Mouse (Mus musculus): ENCODE measurements at regions not wholly inside any gene's neighbourhood (a gene's known extent, or its start where the extent isn't known, plus 50 kb on each side); places are given as distances from the start of the nearest gene placed in this dataset.

GRCm38 (mm10) chr13:53636011-53636410 lies 163.1 kb upstream of the Msx2 start:
- no peaks in the 10 kb centered on the region for H3K79me3 ChIP-seq (ENCODE audit: low read depth)
- H3K4me3 ChIP-seq (ENCODE audit: insufficient read depth, poor library complexity, severe bottlenecking) = no peak overlapping the region
- no peaks in the 10 kb centered on the region for H3K79me2 ChIP-seq (ENCODE audit: control insufficient read depth, insufficient read depth)
- H3ac ChIP-seq (ENCODE audit: control insufficient read depth, insufficient read length, low read depth) = no peak overlapping the region
- H3K36me3 ChIP-seq (ENCODE audit: control insufficient read depth, insufficient read depth) = no peaks in the 10 kb centered on the region
- no peak for TF ChIP-seq FOSL1 (IDR thresholded peaks at IDR 0.05; ENCODE audit: insufficient read depth, low read length, poor library complexity, severe bottlenecking)
- no peak for TF ChIP-seq USF1 (IDR thresholded peaks at IDR 0.05; ENCODE audit: low read depth)
- TF ChIP-seq CEBPB (IDR thresholded peaks at IDR 0.05; ENCODE audit: low read depth) = no peak
- TF ChIP-seq MYOD1 (IDR thresholded peaks at IDR 0.05; ENCODE audit: control insufficient read depth, insufficient read length, low read depth) = no peak
- no peak for TF ChIP-seq MAX (IDR thresholded peaks at IDR 0.05)
- TF ChIP-seq MYOG (IDR thresholded peaks at IDR 0.05; ENCODE audit: control insufficient read depth, extremely low read depth, insufficient read length) = no peak
- no peak for TF ChIP-seq CTCF (IDR thresholded peaks at IDR 0.05; ENCODE audit: control insufficient read depth, insufficient read depth, insufficient read length)
- H3K27me3 ChIP-seq (ENCODE audit: control insufficient read depth, insufficient read depth, insufficient read length) = peaks cover 32% of the 10 kb centered on the region

- Histone ChIP-seq H3K79me3 (ENCODE audit: low read depth) (no peaks in the 10 kb centered on the region), H3K4me3 (ENCODE audit: insufficient read depth, poor library complexity, severe bottlenecking) (no peak overlapping the region), H3K27me3 (ENCODE audit: control insufficient read depth, insufficient read depth, insufficient read length) (peaks cover 24% of the 10 kb centered on the region), H3K36me3 (ENCODE audit: control insufficient read depth, insufficient read depth) (no peaks in the 10 kb centered on the region), H3ac (ENCODE audit: control insufficient read depth, insufficient read length, low read depth) (no peak overlapping the region), H3K79me2 (ENCODE audit: control insufficient read depth, insufficient read depth) (no peaks in the 10 kb centered on the region)
- TF ChIP-seq MAX (IDR thresholded peaks at IDR 0.05) = no peak
- TF ChIP-seq MYOD1 (IDR thresholded peaks at IDR 0.05; ENCODE audit: control insufficient read depth, insufficient read length, low read depth) = no peak
- TF ChIP-seq FOSL1 (IDR thresholded peaks at IDR 0.05; ENCODE audit: insufficient read depth, low read length, poor library complexity, severe bottlenecking) = no peak
- no peak for TF ChIP-seq MYOG (IDR thresholded peaks at IDR 0.05; ENCODE audit: control insufficient read depth, extremely low read depth, insufficient read length)
- TF ChIP-seq CTCF (IDR thresholded peaks at IDR 0.05; ENCODE audit: control insufficient read depth, insufficient read depth, insufficient read length) = no peak
- no peak for TF ChIP-seq CEBPB (IDR thresholded peaks at IDR 0.05; ENCODE audit: low read depth)
- TF ChIP-seq USF1 (IDR thresholded peaks at IDR 0.05; ENCODE audit: low read depth) = no peak
Measured at GRCm38 (mm10) chr13:53634637-53635203, 161.8 kb upstream of the Msx2 start.

GRCm38 (mm10) chr13:53598050-53598449 lies 125.2 kb upstream of the Msx2 start:
- no peaks in the 10 kb centered on the region for H3K36me3 ChIP-seq (ENCODE audit: control insufficient read depth, insufficient read depth)
- no peaks in the 10 kb centered on the region for H3K79me3 ChIP-seq (ENCODE audit: low read depth)
- TF ChIP-seq CEBPB (IDR thresholded peaks at IDR 0.05; ENCODE audit: low read depth) = no peak
- TF ChIP-seq MAX (IDR thresholded peaks at IDR 0.05) = no peak
- no peak for TF ChIP-seq MYOG (IDR thresholded peaks at IDR 0.05; ENCODE audit: control insufficient read depth, extremely low read depth, insufficient read length)
- TF ChIP-seq CTCF (IDR thresholded peaks at IDR 0.05; ENCODE audit: control insufficient read depth, insufficient read depth, insufficient read length) = no peak
- no peak for TF ChIP-seq USF1 (IDR thresholded peaks at IDR 0.05; ENCODE audit: low read depth)
- TF ChIP-seq MYOD1 (IDR thresholded peaks at IDR 0.05; ENCODE audit: control insufficient read depth, insufficient read length, low read depth) = no peak
- no peak for TF ChIP-seq FOSL1 (IDR thresholded peaks at IDR 0.05; ENCODE audit: insufficient read depth, low read length, poor library complexity, severe bottlenecking)
- no peak overlapping the region for H3ac ChIP-seq (ENCODE audit: control insufficient read depth, insufficient read length, low read depth)
- H3K4me3 ChIP-seq (ENCODE audit: insufficient read depth, poor library complexity, severe bottlenecking) = no peak overlapping the region
- H3K27me3 ChIP-seq (ENCODE audit: control insufficient read depth, insufficient read depth, insufficient read length) = peaks cover 14% of the 10 kb centered on the region
- H3K79me2 ChIP-seq (ENCODE audit: control insufficient read depth, insufficient read depth) = no peaks in the 10 kb centered on the region

GRCm38 (mm10) chr13:53596871-53597800 lies 124.3 kb upstream of the Msx2 start:
- Histone ChIP-seq H3K36me3 (ENCODE audit: control insufficient read depth, insufficient read depth) (no peaks in the 10 kb centered on the region), H3K79me3 (ENCODE audit: low read depth) (no peaks in the 10 kb centered on the region), H3K27me3 (ENCODE audit: control insufficient read depth, insufficient read depth, insufficient read length) (peaks cover 8% of the 10 kb centered on the region), H3ac (ENCODE audit: control insufficient read depth, insufficient read length, low read depth) (no peak overlapping the region), H3K4me3 (ENCODE audit: insufficient read depth, poor library complexity, severe bottlenecking) (no peak overlapping the region), H3K79me2 (ENCODE audit: control insufficient read depth, insufficient read depth) (no peaks in the 10 kb centered on the region)
- TF ChIP-seq USF1 (IDR thresholded peaks at IDR 0.05; ENCODE audit: low read depth) (no peak), CEBPB (IDR thresholded peaks at IDR 0.05; ENCODE audit: low read depth) (no peak), MYOG (IDR thresholded peaks at IDR 0.05; ENCODE audit: control insufficient read depth, extremely low read depth, insufficient read length) (no peak), CTCF (IDR thresholded peaks at IDR 0.05; ENCODE audit: control insufficient read depth, insufficient read depth, insufficient read length) (no peak), MYOD1 (IDR thresholded peaks at IDR 0.05; ENCODE audit: control insufficient read depth, insufficient read length, low read depth) (no peak), MAX (IDR thresholded peaks at IDR 0.05) (no peak), FOSL1 (IDR thresholded peaks at IDR 0.05; ENCODE audit: insufficient read depth, low read length, poor library complexity, severe bottlenecking) (no peak)

GRCm38 (mm10) chr13:53592755-53593154 lies 119.9 kb upstream of the Msx2 start:
- no peaks in the 10 kb centered on the region for H3K79me2 ChIP-seq (ENCODE audit: control insufficient read depth, insufficient read depth)
- TF ChIP-seq CTCF (IDR thresholded peaks at IDR 0.05; ENCODE audit: control insufficient read depth, insufficient read depth, insufficient read length) (no peak), MYOG (IDR thresholded peaks at IDR 0.05; ENCODE audit: control insufficient read depth, extremely low read depth, insufficient read length) (no peak), FOSL1 (IDR thresholded peaks at IDR 0.05; ENCODE audit: insufficient read depth, low read length, poor library complexity, severe bottlenecking) (no peak), USF1 (IDR thresholded peaks at IDR 0.05; ENCODE audit: low read depth) (no peak), CEBPB (IDR thresholded peaks at IDR 0.05; ENCODE audit: low read depth) (no peak), MYOD1 (IDR thresholded peaks at IDR 0.05; ENCODE audit: control insufficient read depth, insufficient read length, low read depth) (no peak), MAX (IDR thresholded peaks at IDR 0.05) (no peak)
- H3K79me3 ChIP-seq (ENCODE audit: low read depth) = no peaks in the 10 kb centered on the region
- H3K4me3 ChIP-seq (ENCODE audit: insufficient read depth, poor library complexity, severe bottlenecking) = no peak overlapping the region
- no peaks in the 10 kb centered on the region for H3K27me3 ChIP-seq (ENCODE audit: control insufficient read depth, insufficient read depth, insufficient read length)
- H3K36me3 ChIP-seq (ENCODE audit: control insufficient read depth, insufficient read depth) = no peaks in the 10 kb centered on the region
- H3ac ChIP-seq (ENCODE audit: control insufficient read depth, insufficient read length, low read depth) = no peak overlapping the region

All from C2C12 (cell line).